Mouse (Mus musculus): ENCODE measurements around the gene Synj2.
A peak's percentile ranks its signal among the peaks of the same experiment; 100 is the strongest.

The Synj2 gene

GRCm38 (mm10) chr17:5975099-5975977 lies 34.3 kb downstream of the Synj2 start:
- DNase-seq (ENCODE audit: low read depth, low spot score), result peak; percentile 41

- DNase-seq (ENCODE audit: low read depth, low spot score), result no peak
Observed at GRCm38 (mm10) chr17:5976221-5977055, 35.4 kb downstream of the Synj2 start.

GRCm38 (mm10) chr17:5977056-5977920 lies 36.2 kb downstream of the Synj2 start:
- peak; percentile 57 for DNase-seq (ENCODE audit: low read depth, low spot score)

GRCm38 (mm10) chr17:5977921-5978504 lies 36.9 kb downstream of the Synj2 start:
- DNase-seq (ENCODE audit: low read depth, low spot score), result peak; percentile 87

- no peak for DNase-seq (ENCODE audit: low read depth, low spot score)
Observed at GRCm38 (mm10) chr17:5978505-5979077, 37.5 kb downstream of the Synj2 start.

GRCm38 (mm10) chr17:5980860-5981259 lies 39.8 kb downstream of the Synj2 start:
- DNase-seq (ENCODE audit: low read depth, low spot score), result peak; percentile 45

GRCm38 (mm10) chr17:5983150-5983549 lies 42.1 kb downstream of the Synj2 start:
- DNase-seq (ENCODE audit: low read depth, low spot score), result no peak

GRCm38 (mm10) chr17:5983901-5984300 lies 42.8 kb downstream of the Synj2 start:
- no peak for DNase-seq (ENCODE audit: low read depth, low spot score)

- peak; percentile 53 for DNase-seq (ENCODE audit: low read depth, low spot score)
Observed at GRCm38 (mm10) chr17:5984700-5985231, 43.7 kb downstream of the Synj2 start.

GRCm38 (mm10) chr17:5985271-5985670 lies 44.2 kb downstream of the Synj2 start:
- DNase-seq (ENCODE audit: low read depth, low spot score), result no peak

GRCm38 (mm10) chr17:5987271-5988056 lies 46.4 kb downstream of the Synj2 start:
- DNase-seq (ENCODE audit: low read depth, low spot score), result peak; percentile 38

- DNase-seq (ENCODE audit: low read depth, low spot score), result no peak
Observed at GRCm38 (mm10) chr17:5988102-5988501, 47.0 kb downstream of the Synj2 start.

- no peak for DNase-seq (ENCODE audit: low read depth, low spot score)
Observed at GRCm38 (mm10) chr17:5992866-5993580, 51.9 kb downstream of the Synj2 start.

GRCm38 (mm10) chr17:5993581-5994260 lies 52.6 kb downstream of the Synj2 start:
- no peak for DNase-seq (ENCODE audit: low read depth, low spot score)

GRCm38 (mm10) chr17:5994606-5995005 lies 53.5 kb downstream of the Synj2 start:
- no peak for DNase-seq (ENCODE audit: low read depth, low spot score)

- DNase-seq (ENCODE audit: low read depth, low spot score), result no peak
Observed at GRCm38 (mm10) chr17:5996589-5996988, 55.5 kb downstream of the Synj2 start.

- DNase-seq (ENCODE audit: low read depth, low spot score), result no peak
Observed at GRCm38 (mm10) chr17:5997380-5998234, 56.5 kb downstream of the Synj2 start.

- DNase-seq (ENCODE audit: low read depth, low spot score), result peak; percentile 52
Observed at GRCm38 (mm10) chr17:5998235-5998500, 57.1 kb downstream of the Synj2 start.
